Mouse (Mus musculus) heart, embryonic 10.5 days (tissue): Measurements from ENCODE around the gene Foxj3. TPM values are rescaled to one million over a fixed set of nuclear protein-coding genes. Genes with fewer than 3 reads are reported as not detected.
A peak's percentile ranks its signal among the peaks of the same experiment; 100 is the strongest.
"Not testable (repeated sequence)": the region's sequence is repeated elsewhere in the genome, so short reads cannot be mapped to it uniquely, and the experiment has no call there.

Experiments
- DNase-seq: peaks from one replicate; pipeline ENCODE4 v3.0.0-alpha.2; 2017; ENCODE audit warnings: low spot score
- H3K27ac ChIP-seq: fragments of 300-500 bp; sonication (generic); 2 replicates; pipeline ENCODE4 v1.5.1; 2016; ENCODE audit warnings: mild to moderate bottlenecking
- H3K27me3 ChIP-seq: fragments of 300-500 bp; sonication (generic); 2 replicates; pipeline ENCODE4 v1.6.1; 2016; ENCODE audit warnings: mild to moderate bottlenecking; ENCODE audit not compliant: poor library complexity, insufficient read depth, severe bottlenecking
- H3K36me3 ChIP-seq: fragments of 300-500 bp; sonication (generic); 2 replicates; pipeline ENCODE4 v1.6.1; 2016; ENCODE audit warnings: mild to moderate bottlenecking, moderate library complexity
- H3K4me1 ChIP-seq: fragments of 300-500 bp; sonication (generic); 2 replicates; pipeline ENCODE4 v1.6.1; 2016; ENCODE audit warnings: mild to moderate bottlenecking
- H3K4me3 ChIP-seq: fragments of 300-500 bp; sonication (generic); 2 replicates; pipeline ENCODE4 v1.5.1; 2016; ENCODE audit warnings: mild to moderate bottlenecking, moderate library complexity
- H3K9me3 ChIP-seq: fragments of 300-500 bp; sonication (generic); 2 replicates; pipeline ENCODE4 v1.6.1; 2016; ENCODE audit warnings: mild to moderate bottlenecking, moderate library complexity
- WGBS: fragments of 180-500 bp; shearing (Covaris S2); methylation state at CpG from one replicate; pipeline ENCODE4 v1.1.7; 2016; 5-methylcytosine and 5-hydroxymethylcytosine counted together
- polyA plus RNA-seq: library from polyadenylated mRNA; unstranded; fragments of >200 nt; fragmentation: Nextera tagmentation; extraction: Ambion mirVana; gene quantifications from 2 replicates; pipeline ENCODE4 v1.2.1, GENCODE M21; 2016

Foxj3 gene
- polyA plus RNA-seq, result 22.0 and 28.4 TPM in 2 replicates

- not testable (repeated sequence) for H3K36me3 ChIP-seq, H3K9me3 ChIP-seq, DNase-seq, H3K4me3 ChIP-seq, H3K27ac ChIP-seq, H3K27me3 ChIP-seq
- WGBS, result 90% methylated on average over 4 of the region's 4 CpGs
- H3K4me1 ChIP-seq, result peaks cover 22% of the 10 kb centered on the region
Observed at GRCm38 (mm10) chr4:119536615-119537014, at the start of gene Foxj3. Gene Foxj3, plus strand, starts transcription at chr4:119537004.

DNA sequence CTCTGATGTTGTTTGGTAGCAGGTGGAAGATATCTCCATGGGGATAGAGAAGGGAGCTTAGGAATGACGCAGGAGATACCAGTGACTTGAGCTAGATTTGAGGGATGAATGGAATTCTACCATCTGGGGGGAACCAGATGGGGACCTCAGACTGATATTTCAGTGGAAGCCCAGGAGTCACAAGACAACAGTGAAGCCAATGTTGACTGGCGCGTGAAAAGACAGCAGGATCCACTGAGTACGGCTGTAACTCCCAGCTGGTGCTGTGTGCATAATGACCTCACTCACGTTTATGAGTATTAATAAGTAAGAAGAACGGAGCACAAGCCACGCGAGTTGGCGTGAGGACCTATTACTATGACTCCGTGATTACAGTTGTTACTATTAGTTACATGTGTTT, 47.1 kb upstream of the Foxj3 start:
- Histone ChIP-seq H3K4me3 (no peak overlapping the region), H3K36me3 (no peaks in the 10 kb centered on the region), H3K9me3 (no peaks in the 10 kb centered on the region), H3K27ac (no peak overlapping the region), H3K27me3 (peaks cover 35% of the 10 kb centered on the region), H3K4me1 (peaks cover 7% of the 10 kb centered on the region)
- WGBS, result 91% methylated on average over 10 of the region's 10 CpGs
- no peak for DNase-seq

DNA sequence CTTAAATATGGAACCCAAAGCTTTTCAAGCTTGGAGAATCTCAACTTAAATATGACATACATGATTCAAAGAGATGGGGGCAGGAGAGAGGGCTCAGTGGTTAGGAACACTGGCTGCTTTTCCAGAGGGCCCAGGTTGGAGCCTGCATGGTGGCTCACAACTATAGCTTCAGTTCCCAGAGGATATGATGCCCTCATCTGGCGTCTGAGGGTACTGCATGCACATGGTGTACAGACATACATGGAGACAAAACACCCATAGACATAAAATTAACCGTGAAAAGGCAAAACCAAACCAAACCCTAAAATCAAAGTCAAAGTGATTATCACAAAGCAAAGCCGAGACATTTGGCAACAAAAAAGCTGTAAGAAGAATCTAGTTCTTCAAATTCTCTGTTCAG, 46.0 kb upstream of the Foxj3 start:
- DNase-seq, result no peak
- 69% methylated on average over 3 of the region's 3 CpGs for WGBS
- H3K9me3 ChIP-seq, result no peaks in the 10 kb centered on the region
- peaks cover 7% of the 10 kb centered on the region for H3K4me1 ChIP-seq
- no peak overlapping the region for H3K27ac ChIP-seq
- H3K27me3 ChIP-seq, result peaks cover 34% of the 10 kb centered on the region
- no peaks in the 10 kb centered on the region for H3K36me3 ChIP-seq
- H3K4me3 ChIP-seq, result no peak overlapping the region

DNA sequence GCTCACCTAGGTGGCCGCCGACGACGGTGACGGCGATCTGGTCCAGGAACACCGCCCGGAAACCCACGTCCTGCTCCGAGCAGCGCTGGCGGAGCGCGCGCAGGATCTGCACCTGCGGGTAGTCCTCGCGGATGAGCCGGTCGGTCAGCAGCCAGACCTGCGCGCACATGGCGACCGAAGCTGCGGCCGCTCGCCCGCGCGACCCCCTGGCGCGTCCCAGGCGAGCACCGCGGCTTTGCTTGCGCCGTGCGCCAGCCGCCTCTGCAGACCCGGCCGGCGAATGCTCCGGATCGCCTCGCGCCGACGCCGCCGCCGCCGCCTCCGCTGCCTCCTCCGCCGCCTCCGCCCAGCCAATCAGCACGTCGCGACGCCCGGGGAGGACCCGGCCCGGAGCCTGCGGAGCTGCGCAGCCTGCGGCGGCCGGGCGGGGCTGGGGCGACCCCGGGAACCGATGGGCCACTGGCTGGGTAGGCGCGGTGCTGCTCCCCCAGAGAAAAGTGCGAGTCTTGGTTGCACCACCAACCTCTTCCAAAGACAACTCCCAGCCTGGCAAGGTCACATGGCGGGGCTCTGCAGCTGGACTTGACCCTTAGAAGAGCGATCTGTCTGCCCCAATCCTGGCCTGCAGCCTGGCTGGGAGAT, 44.4 kb upstream of the Foxj3 start, which contains the start of gene Rimkla:
TSS of gene Rimkla (minus strand) at position 338 of the 642 bp plus-strand sequence.
- peak within 1 kb of the TSS; percentile 83 for H3K27ac ChIP-seq
- H3K4me3 ChIP-seq, result peak within 1 kb of the TSS; percentile 79
- under 1% methylated on average over 75 of the region's 77 CpGs for WGBS
- no peaks in the 10 kb centered on the region for H3K9me3 ChIP-seq
- H3K36me3 ChIP-seq, result no peaks in the 10 kb centered on the region
- H3K4me1 ChIP-seq, result peaks cover 7% of the 10 kb centered on the region
- DNase-seq, result peak; percentile 84
- H3K27me3 ChIP-seq, result peaks cover 36% of the 10 kb centered on the region

GRCm38 (mm10) chr4:119492933-119493327, 43.9 kb upstream of the Foxj3 start:
- Histone ChIP-seq H3K27ac (peak overlapping the region; percentile 83; the same call in 1 of the 2 replicates), H3K36me3 (no peaks in the 10 kb centered on the region), H3K4me3 (peak overlapping the region; percentile 79), H3K4me1 (peaks cover 7% of the 10 kb centered on the region), H3K9me3 (no peaks in the 10 kb centered on the region), H3K27me3 (peaks cover 38% of the 10 kb centered on the region)
- no peak for DNase-seq
- WGBS, result 32% methylated on average over 10 of the region's 10 CpGs

GRCm38 (mm10) chr4:119498319-119498848, 38.4 kb upstream of the Foxj3 start:
- H3K4me3 ChIP-seq, result no peak overlapping the region
- no peak for DNase-seq
- H3K9me3 ChIP-seq, result no peaks in the 10 kb centered on the region
- H3K27me3 ChIP-seq, result peaks cover 22% of the 10 kb centered on the region
- H3K27ac ChIP-seq, result no peak overlapping the region
- 67% methylated on average over 5 of the region's 5 CpGs for WGBS
- H3K4me1 ChIP-seq, result no peaks in the 10 kb centered on the region
- H3K36me3 ChIP-seq, result no peaks in the 10 kb centered on the region

DNA sequence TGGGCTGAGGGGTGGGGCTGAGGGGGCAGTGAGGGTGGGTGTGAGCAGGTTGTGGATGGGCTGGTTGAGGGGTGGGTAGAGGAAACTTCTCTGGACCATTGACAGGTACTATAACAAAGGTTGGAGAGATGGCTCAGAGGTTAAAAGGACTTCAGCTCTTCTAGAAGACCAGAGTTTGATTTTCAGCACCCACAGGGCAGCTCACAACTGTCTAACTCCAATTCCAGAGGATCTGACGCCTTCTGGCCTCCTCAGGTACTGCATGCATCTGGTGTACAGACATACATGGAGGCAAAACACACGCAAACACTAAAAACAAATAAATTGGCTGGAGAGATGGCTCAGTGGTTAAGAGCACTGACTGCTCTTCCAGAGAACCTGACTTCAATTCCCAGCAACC, 25.2 kb upstream of the Foxj3 start:
- Histone ChIP-seq H3K27ac (no peak overlapping the region), H3K4me3 (no peak overlapping the region), H3K4me1 (peaks cover 21% of the 10 kb centered on the region), H3K36me3 (no peaks in the 10 kb centered on the region), H3K27me3 (no peaks in the 10 kb centered on the region), H3K9me3 (no peaks in the 10 kb centered on the region)
- peak; percentile 68 for DNase-seq
- WGBS, result 68% methylated on average over 2 of the region's 2 CpGs

- Histone ChIP-seq H3K4me1 (peaks cover 21% of the 10 kb centered on the region), H3K4me3 (peak overlapping the region; percentile 3; the same call in 1 of the 2 replicates), H3K27ac (peak overlapping the region; percentile 79), H3K36me3 (no peaks in the 10 kb centered on the region), H3K27me3 (no peaks in the 10 kb centered on the region), H3K9me3 (no peaks in the 10 kb centered on the region)
- DNase-seq, result peak; percentile 91
- 20% methylated on average over 3 of the region's 3 CpGs for WGBS
Observed at GRCm38 (mm10) chr4:119512731-119513141, 24.1 kb upstream of the Foxj3 start.

DNA sequence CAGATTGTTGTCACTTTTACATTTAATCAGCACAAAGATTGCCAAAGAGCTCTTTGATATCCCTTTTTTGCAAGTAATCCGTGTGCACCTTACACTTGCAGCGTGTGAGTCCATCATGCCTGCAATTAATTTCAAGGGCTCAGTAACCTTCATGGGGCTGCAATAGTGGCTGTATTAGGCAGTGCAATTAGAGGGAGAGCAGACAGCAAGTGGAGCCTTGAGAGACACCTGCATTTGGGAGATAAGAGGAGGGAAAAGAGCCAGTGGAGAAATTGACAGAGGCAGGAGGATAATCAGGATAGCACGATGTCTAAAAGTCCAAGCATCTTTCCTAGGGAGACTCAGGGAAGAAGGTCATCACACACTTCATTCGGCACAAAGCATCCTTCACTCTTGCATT, 13.2 kb upstream of the Foxj3 start:
- WGBS, result 77% methylated on average over 4 of the region's 4 CpGs
- no peak for DNase-seq
- Histone ChIP-seq H3K27ac (no peak overlapping the region), H3K36me3 (no peaks in the 10 kb centered on the region), H3K4me1 (no peaks in the 10 kb centered on the region), H3K9me3 (no peaks in the 10 kb centered on the region), H3K4me3 (no peak overlapping the region), H3K27me3 (0 out of 2 replicates have a peak, but pooled peaks cover 6% of the 10 kb centered on the region)

DNA sequence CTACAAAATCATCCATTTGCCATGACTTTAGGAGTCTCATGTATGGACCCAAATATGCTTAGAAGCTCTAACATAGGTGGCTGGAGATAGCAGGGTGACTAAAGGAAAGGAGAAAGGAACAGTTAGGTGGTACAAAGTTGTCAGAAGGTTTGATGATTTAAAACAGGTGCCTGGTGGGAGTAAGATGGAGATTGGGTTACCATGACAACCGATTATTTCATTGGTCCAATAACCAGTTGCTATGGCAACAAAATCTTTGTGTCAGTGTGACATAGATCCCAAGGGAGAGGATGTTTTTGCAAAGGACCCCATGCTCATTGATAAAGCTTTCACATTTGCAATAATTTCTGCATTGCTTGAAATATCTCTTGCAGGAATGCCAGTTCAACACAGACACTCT, 12.8 kb upstream of the Foxj3 start:
- Histone ChIP-seq H3K9me3 (no peaks in the 10 kb centered on the region), H3K27ac (no peak overlapping the region), H3K36me3 (no peaks in the 10 kb centered on the region), H3K27me3 (0 out of 2 replicates have a peak, but pooled peaks cover 6% of the 10 kb centered on the region), H3K4me3 (no peak overlapping the region), H3K4me1 (no peaks in the 10 kb centered on the region)
- WGBS, result 90% methylated on average over 1 of the region's 1 CpGs
- no peak for DNase-seq

DNA sequence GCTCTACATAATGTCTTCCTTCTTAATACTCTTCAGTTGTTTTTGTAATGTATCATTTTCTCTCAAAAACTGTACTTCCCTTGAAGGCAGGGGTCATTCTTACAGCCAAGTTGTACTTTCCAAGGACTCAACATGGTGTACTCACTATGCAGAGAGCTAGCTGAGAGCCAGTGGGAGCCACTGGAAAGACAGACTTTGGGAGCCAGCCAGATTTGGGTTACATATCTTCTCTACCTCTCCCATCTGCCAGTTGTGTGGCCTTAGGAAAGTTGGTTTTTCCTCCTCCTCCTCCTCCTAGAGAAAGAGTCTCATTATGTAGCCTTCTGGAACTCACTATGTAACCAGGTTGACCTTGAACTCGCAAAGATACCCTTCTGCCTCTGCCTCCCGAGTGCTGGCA, 12.3 kb upstream of the Foxj3 start:
- Histone ChIP-seq H3K27ac (no peak overlapping the region), H3K36me3 (no peaks in the 10 kb centered on the region), H3K27me3 (0 out of 2 replicates have a peak, but pooled peaks cover 6% of the 10 kb centered on the region), H3K4me3 (no peak overlapping the region), H3K9me3 (no peaks in the 10 kb centered on the region), H3K4me1 (no peaks in the 10 kb centered on the region)
- 78% methylated on average over 2 of the region's 2 CpGs for WGBS
- no peak for DNase-seq

GRCm38 (mm10) chr4:119526329-119526845, 10.4 kb upstream of the Foxj3 start:
- H3K27me3 ChIP-seq, result 0 out of 2 replicates have a peak, but pooled peaks cover 6% of the 10 kb centered on the region
- H3K9me3 ChIP-seq, result no peaks in the 10 kb centered on the region
- no peak overlapping the region for H3K4me3 ChIP-seq
- H3K4me1 ChIP-seq, result peaks cover 4% of the 10 kb centered on the region; the same call in 1 of the 2 replicates
- H3K27ac ChIP-seq, result no peak overlapping the region
- DNase-seq, result no peak
- no peaks in the 10 kb centered on the region for H3K36me3 ChIP-seq

GRCm38 (mm10) chr4:119531813-119532212, 5.0 kb upstream of the Foxj3 start:
- no peak overlapping the region for H3K4me3 ChIP-seq
- peaks cover 4% of the 10 kb centered on the region; the same call in 1 of the 2 replicates for H3K4me1 ChIP-seq
- no peak overlapping the region for H3K27ac ChIP-seq
- no peaks in the 10 kb centered on the region for H3K36me3 ChIP-seq
- DNase-seq, result no peak
- no peaks in the 10 kb centered on the region for H3K27me3 ChIP-seq
- no peaks in the 10 kb centered on the region for H3K9me3 ChIP-seq
- whole genome bisulfite sequencing, result 61% methylated on average over 2 of the region's 2 CpGs
